Mouse (Mus musculus) intestine, embryonic 14.5 days (tissue): ENCODE results near the gene Spats1. TPM values are rescaled to one million over a fixed set of nuclear protein-coding genes. Genes with fewer than 3 reads are reported as not detected.

Experiments
- ATAC-seq: fragments of 200-750 bp; cut with Nextera tagmentation; replicated peaks from 2 replicates; pipeline ENCODE4 v1.8.0; 2017; ENCODE audit warnings: low read depth, moderate number of reproducible peaks, moderate TSS enrichment, moderate library complexity; ENCODE audit not compliant: low FRiP score, low TSS enrichment
- DNase-seq: peaks from one replicate; pipeline ENCODE4 v3.0.0-alpha.2; 2018; ENCODE audit warnings: low spot score
- H3K27ac ChIP-seq: fragments of 300-500 bp; sonication (generic); 2 replicates; pipeline ENCODE4 v1.5.1; 2014; ENCODE audit warnings: low read depth, mild to moderate bottlenecking, control low read depth
- H3K27me3 ChIP-seq: fragments of 300-500 bp; sonication (generic); replicated peaks from 2 replicates; pipeline ENCODE4 v1.6.1; 2014; ENCODE audit warnings: low read length, control low read depth; ENCODE audit not compliant: control insufficient read depth, insufficient read depth
- H3K36me3 ChIP-seq: fragments of 300-500 bp; sonication (generic); 2 replicates; pipeline ENCODE4 v1.6.1; 2014; ENCODE audit warnings: low read length, control low read depth; ENCODE audit not compliant: control insufficient read depth, insufficient read depth
- H3K4me1 ChIP-seq: fragments of 300-500 bp; sonication (generic); replicated peaks from 2 replicates; pipeline ENCODE4 v1.6.1; 2014; ENCODE audit warnings: low read length, control low read depth, mixed read lengths; ENCODE audit not compliant: control insufficient read depth, insufficient read depth
- H3K4me2 ChIP-seq: fragments of 300-500 bp; sonication (generic); 2 replicates; pipeline ENCODE4 v1.6.1; 2014; ENCODE audit warnings: low read length
- H3K4me3 ChIP-seq: fragments of 300-500 bp; sonication (generic); 2 replicates; pipeline ENCODE4 v1.5.1; 2014; ENCODE audit warnings: low read depth, low read length, control low read depth, mixed read lengths
- H3K9ac ChIP-seq: fragments of 300-500 bp; sonication (generic); 2 replicates; pipeline ENCODE4 v1.6.1; 2014; ENCODE audit warnings: mild to moderate bottlenecking, low read length
- H3K9me3 ChIP-seq: fragments of 300-500 bp; sonication (generic); 2 replicates; pipeline ENCODE4 v1.6.1; 2016; ENCODE audit warnings: low read length, control low read depth; ENCODE audit not compliant: control insufficient read depth
- WGBS: fragments of 180-500 bp; shearing (Covaris S2); extraction: QIAGEN DNeasy Blood & Tissue Kit; methylation state at CpG from one replicate; pipeline ENCODE4 v1.1.7; 2014; 5-methylcytosine and 5-hydroxymethylcytosine counted together
- polyA plus RNA-seq: library from polyadenylated mRNA; unstranded; fragments of >200 nt; fragmentation: Nextera tagmentation; extraction: Ambion mirVana; gene quantifications from 2 replicates; pipeline ENCODE4 v1.2.1, GENCODE M21; 2014

The Spats1 gene
- polyA plus RNA-seq, result 0.59 and 0.65 TPM in 2 replicates

- H3K9ac ChIP-seq, result peak within 1 kb of the TSS; percentile 32; the same call in 1 of the 2 replicates
- no peaks in the 10 kb centered on the region for H3K36me3 ChIP-seq
- 4% methylated on average over 30 of the region's 30 CpGs for WGBS
- ATAC-seq, result peak; percentile 65; the same call in 1 of the 2 replicates
- DNase-seq, result peak; percentile 73
- H3K27me3 ChIP-seq, result peaks cover 28% of the 10 kb centered on the region
- H3K9me3 ChIP-seq, result no peaks in the 10 kb centered on the region
- H3K4me1 ChIP-seq, result no peaks in the 10 kb centered on the region; the same call in 1 of the 2 replicates
- no peak within 1 kb of the TSS for H3K27ac ChIP-seq
- peak within 1 kb of the TSS; percentile 58 for H3K4me2 ChIP-seq
- H3K4me3 ChIP-seq, result peak within 1 kb of the TSS; percentile 36
Observed at GRCm38 (mm10) chr17:45474669-45475465, at the start of gene Spats1. Gene Spats1 (minus strand): TSS chr17:45475415.

DNA sequence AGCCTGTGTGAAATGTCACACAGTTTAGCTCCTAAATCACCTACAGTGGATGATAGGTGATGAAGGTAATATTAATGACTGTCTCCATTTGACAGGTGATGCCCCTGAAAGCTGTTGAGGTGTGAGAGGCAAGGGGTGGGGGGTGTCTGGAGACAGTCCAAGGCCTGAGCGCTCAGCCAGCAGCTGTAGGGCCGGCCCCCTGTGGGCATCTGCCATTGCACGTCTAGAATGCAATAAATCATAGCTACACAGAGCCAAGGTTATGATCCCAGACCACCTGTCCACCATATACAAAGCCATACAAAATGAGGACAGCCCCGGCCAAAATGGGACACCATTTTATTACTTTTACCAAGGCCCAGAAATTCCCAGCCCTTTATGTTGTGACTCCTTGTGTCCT is 49.7 kb upstream of the Spats1 start:
- DNase-seq, result no peak
- Histone ChIP-seq H3K9me3 (no peaks in the 10 kb centered on the region), H3K4me3 (no peak overlapping the region), H3K4me1 (peaks cover 6% of the 10 kb centered on the region; the same call in 1 of the 2 replicates), H3K27me3 (peaks cover 20% of the 10 kb centered on the region), H3K9ac (no peak overlapping the region), H3K36me3 (peaks cover 5% of the 10 kb centered on the region; the same call in 1 of the 2 replicates), H3K27ac (no peak overlapping the region), H3K4me2 (no peak overlapping the region)
- no peak for ATAC-seq
- WGBS, result 55% methylated on average over 4 of the region's 4 CpGs

GRCm38 (mm10) chr17:45523263-45523662 is 48.0 kb upstream of the Spats1 start, which contains the start of gene Tcte1:
Gene Tcte1 (plus strand): TSS chr17:45523434.
- no peaks in the 10 kb centered on the region for H3K9me3 ChIP-seq
- H3K27ac ChIP-seq, result no peak within 1 kb of the TSS
- H3K4me1 ChIP-seq, result peaks cover 6% of the 10 kb centered on the region; the same call in 1 of the 2 replicates
- DNase-seq (peak; percentile 75), ATAC-seq (peak; percentile 70)
- peaks cover 13% of the 10 kb centered on the region for H3K36me3 ChIP-seq
- H3K27me3 ChIP-seq, result peaks cover 9% of the 10 kb centered on the region
- H3K9ac ChIP-seq, result 0 out of 2 replicates have a peak within 1 kb of the TSS, but pooled peaks have one; percentile 0
- WGBS, result 0% methylated on average over 21 of the region's 21 CpGs
- H3K4me2 ChIP-seq, result peak within 1 kb of the TSS; percentile 79
- H3K4me3 ChIP-seq, result peak within 1 kb of the TSS; percentile 35

GRCm38 (mm10) chr17:45520136-45520535 is 44.9 kb upstream of the Spats1 start:
- no peak overlapping the region for H3K4me2 ChIP-seq
- H3K4me1 ChIP-seq, result peaks cover 6% of the 10 kb centered on the region; the same call in 1 of the 2 replicates
- H3K27ac ChIP-seq, result no peak overlapping the region
- ATAC-seq, result no peak
- no peak overlapping the region for H3K4me3 ChIP-seq
- no peak for DNase-seq
- peaks cover 9% of the 10 kb centered on the region for H3K27me3 ChIP-seq
- no peaks in the 10 kb centered on the region for H3K9me3 ChIP-seq
- no peak overlapping the region for H3K9ac ChIP-seq
- 78% methylated on average over 11 of the region's 11 CpGs for WGBS
- peaks cover 28% of the 10 kb centered on the region for H3K36me3 ChIP-seq

DNA sequence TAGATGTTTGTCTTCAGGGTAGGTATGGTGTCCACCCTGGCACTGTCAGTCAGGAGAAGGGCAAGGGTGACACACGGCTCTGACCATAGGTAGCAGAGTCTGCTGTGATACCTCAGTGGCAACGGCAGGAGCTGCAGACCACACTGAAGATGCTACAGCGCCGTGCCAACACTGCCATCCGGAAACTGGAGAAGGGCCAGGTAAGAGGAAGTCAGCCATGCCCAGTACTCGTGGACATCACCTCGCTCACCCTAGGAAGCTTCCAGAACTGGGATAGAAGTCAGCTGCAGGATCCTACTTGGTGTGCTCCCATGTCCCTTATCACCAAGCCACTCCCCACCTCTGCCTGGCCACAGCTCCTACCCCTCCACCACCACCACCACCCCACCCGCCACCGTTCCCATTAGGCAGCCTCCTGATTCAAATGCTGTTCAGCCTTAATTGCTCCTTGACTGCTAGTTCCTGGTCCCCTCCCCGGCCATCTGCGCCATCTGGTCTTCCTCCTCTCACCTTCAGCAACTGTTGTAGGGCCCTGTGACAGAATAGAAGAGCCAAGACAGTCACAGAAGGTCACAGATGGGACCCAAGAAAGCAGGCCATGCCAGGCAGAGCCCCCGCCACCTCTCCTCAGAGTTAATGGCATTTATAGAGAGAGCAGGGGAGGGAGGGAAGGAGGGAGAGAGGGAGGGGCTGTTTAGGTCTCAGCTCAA is 43.7 kb upstream of the Spats1 start:
- Histone ChIP-seq H3K4me3 (no peak overlapping the region), H3K9me3 (no peaks in the 10 kb centered on the region), H3K27ac (no peak overlapping the region), H3K36me3 (peaks cover 28% of the 10 kb centered on the region), H3K4me1 (peaks cover 6% of the 10 kb centered on the region; the same call in 1 of the 2 replicates), H3K27me3 (no peaks in the 10 kb centered on the region), H3K9ac (no peak overlapping the region), H3K4me2 (no peak overlapping the region)
- ATAC-seq (no peak), DNase-seq (no peak)
- whole genome bisulfite sequencing, result 71% methylated on average over 12 of the region's 12 CpGs

GRCm38 (mm10) chr17:45517549-45518215 is 42.5 kb upstream of the Spats1 start:
- Histone ChIP-seq H3K4me3 (no peak overlapping the region), H3K4me1 (0 out of 2 replicates have a peak, but pooled peaks cover 4% of the 10 kb centered on the region), H3K9ac (no peak overlapping the region), H3K4me2 (no peak overlapping the region), H3K27me3 (no peaks in the 10 kb centered on the region), H3K9me3 (no peaks in the 10 kb centered on the region), H3K36me3 (peaks cover 28% of the 10 kb centered on the region), H3K27ac (no peak overlapping the region)
- 92% methylated on average over 28 of the region's 28 CpGs for WGBS
- DNase-seq, result no peak
- no peak for ATAC-seq

GRCm38 (mm10) chr17:45517135-45517534 is 41.9 kb upstream of the Spats1 start:
- DNase-seq (no peak), ATAC-seq (no peak)
- H3K9ac ChIP-seq, result no peak overlapping the region
- no peak overlapping the region for H3K4me2 ChIP-seq
- H3K9me3 ChIP-seq, result no peaks in the 10 kb centered on the region
- no peak overlapping the region for H3K4me3 ChIP-seq
- peaks cover 28% of the 10 kb centered on the region for H3K36me3 ChIP-seq
- no peak overlapping the region for H3K27ac ChIP-seq
- H3K4me1 ChIP-seq, result no peaks in the 10 kb centered on the region
- H3K27me3 ChIP-seq, result no peaks in the 10 kb centered on the region
- 94% methylated on average over 21 of the region's 21 CpGs for WGBS

GRCm38 (mm10) chr17:45516488-45516887 is 41.3 kb upstream of the Spats1 start:
- 49% methylated on average over 8 of the region's 8 CpGs for WGBS
- peak; percentile 94 for DNase-seq
- H3K36me3 ChIP-seq, result peaks cover 31% of the 10 kb centered on the region
- H3K4me2 ChIP-seq, result no peak overlapping the region
- no peaks in the 10 kb centered on the region for H3K27me3 ChIP-seq
- H3K4me3 ChIP-seq, result no peak overlapping the region
- no peak overlapping the region for H3K27ac ChIP-seq
- no peak overlapping the region for H3K9ac ChIP-seq
- no peaks in the 10 kb centered on the region for H3K4me1 ChIP-seq
- H3K9me3 ChIP-seq, result no peaks in the 10 kb centered on the region
- ATAC-seq, result no peak; the same call in 1 of the 2 replicates
